Mouse (Mus musculus) ES-Bruce4 (cell line): ENCODE data around the gene Slc25a11.
A peak's percentile ranks its signal among the peaks of the same experiment; 100 is the strongest.

ENCODE experiments used
- CTCF ChIP-seq: IDR thresholded peaks from one replicate; pipeline ENCODE4 v1.8.1; 2011; ENCODE audit warnings: low read depth, low read length
- POLR2A ChIP-seq: IDR thresholded peaks from one replicate; pipeline ENCODE4 v1.8.1; 2011; ENCODE audit warnings: low read length; ENCODE audit not compliant: insufficient read depth

GRCm38 (mm10) chr11:70625473-70625872, 21.8 kb downstream of the Slc25a11 start:
- peak; percentile 67 for TF ChIP-seq CTCF
- TF ChIP-seq POLR2A: no peak
